13 mouse cellular contexts compared by ENCODE assay signal in the genomic region with DNA sequence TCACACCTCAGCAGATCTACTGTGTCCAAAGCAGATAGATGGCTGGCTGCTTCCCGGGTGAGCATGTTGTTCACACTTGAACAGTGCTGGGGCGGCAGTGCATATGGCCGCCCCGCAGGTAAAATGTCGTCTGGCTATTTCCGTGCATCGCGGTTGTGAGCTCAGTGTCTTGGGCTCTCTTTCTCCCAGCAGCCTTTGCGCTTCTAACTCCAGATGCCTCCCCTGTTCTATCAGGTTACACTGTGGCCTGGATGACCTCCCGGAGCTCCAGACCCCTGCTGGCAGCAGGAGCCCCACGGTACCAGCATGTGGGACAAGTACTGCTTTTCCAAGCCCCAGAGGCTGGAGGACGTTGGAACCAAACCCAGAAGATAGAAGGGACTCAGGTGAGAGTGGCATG.
"Had no signal": no experiment of that assay in that cellular context is flagged by ENCODE, and none has a peak within 500 bp of the region (broad histone marks: within the 10 kb centered on the region; RNA-seq: fewer than 3 reads in every experiment).

No protein-coding gene starts in this region.

- H3K27me3 ChIP-seq: limb, embryonic 13.5 days had no signal

- H3K27ac ChIP-seq: kidney, postnatal 0 days; limb, embryonic 13.5 days; liver, embryonic 14.5 days had no signal

- H3K36me3 ChIP-seq: limb, embryonic 13.5 days; midbrain, embryonic 10.5 days had no signal

- DNase-seq: kidney, postnatal 36 days; layer of hippocampus, adult 9-11 months; layer of hippocampus, postnatal 36 days; lung, adult 18-20 months; lung, postnatal 36 days; right cerebral cortex, adult 18-20 months; right cerebral cortex, postnatal 25 days; thymus, postnatal 4 days had no signal

- H3K9me3 ChIP-seq: limb, embryonic 13.5 days; midbrain, embryonic 10.5 days had no signal

- H3K4me2 ChIP-seq: limb, embryonic 13.5 days had no signal

- H3K4me1 ChIP-seq: midbrain, embryonic 10.5 days had no signal

- H3K4me3 ChIP-seq: limb, embryonic 13.5 days; midbrain, embryonic 10.5 days had no signal

- ATAC-seq: midbrain, embryonic 16.5 days had no signal

- H3K9ac ChIP-seq: limb, embryonic 13.5 days; liver, embryonic 14.5 days had no signal
